17 mouse cellular contexts compared by ENCODE assay signal in genomic region chr14:50834435-50834834, GRCm38 (mm10). TPM values are rescaled to one million over a fixed set of nuclear protein-coding genes. Genes with fewer than 3 reads are reported as not detected.
A peak's percentile ranks its signal among the peaks of the same experiment; 100 is the strongest.
DNase-seq lines count a peak whose midpoint lies in the region; ATAC-seq lines count a peak whose summit lies in the region.
"Had no signal": no experiment of that assay in that cellular context is flagged by ENCODE, and none has a peak within 500 bp of the region (broad histone marks: within the 10 kb centered on the region; RNA-seq: fewer than 3 reads in every experiment).

No protein-coding gene starts in this region.

- 0 out of 2 replicates have a peak, but pooled peaks cover 4% of the 10 kb centered on the region for H3K4me1 ChIP-seq in lung, embryonic 16.5 days (replicated peaks; ENCODE audit: control insufficient read depth, insufficient read depth, low read length)
- H3K4me1 ChIP-seq in hindbrain, embryonic 10.5 days (replicated peaks), result no peaks in the 10 kb centered on the region
- H3K4me1 ChIP-seq: heart, embryonic 12.5 days; limb, embryonic 15.5 days; midbrain, embryonic 13.5 days had no signal

- peak; percentile 88 for ATAC-seq in lung, embryonic 16.5 days (ENCODE audit: low read depth)
- ATAC-seq: forebrain, embryonic 16.5 days; midbrain, embryonic 13.5 days had no signal

- no peaks in the 10 kb centered on the region for H3K9me3 ChIP-seq in lung, embryonic 16.5 days (ENCODE audit: control insufficient read depth, low read length)
- H3K9me3 ChIP-seq in hindbrain, embryonic 10.5 days, result no peaks in the 10 kb centered on the region
- H3K9me3 ChIP-seq: G1E; heart, embryonic 12.5 days; limb, embryonic 15.5 days; midbrain, embryonic 13.5 days had no signal

- no peaks in the 10 kb centered on the region; the same call in 1 of the 2 replicates for H3K36me3 ChIP-seq in lung, embryonic 16.5 days (ENCODE audit: control insufficient read depth, insufficient read depth, low read length)
- H3K36me3 ChIP-seq in hindbrain, embryonic 10.5 days, result peaks cover 7% of the 10 kb centered on the region; the same call in 1 of the 2 replicates
- H3K36me3 ChIP-seq: midbrain, embryonic 13.5 days had no signal

- 0 out of 2 replicates have a peak overlapping the region, but pooled peaks have one; percentile 10 for H3K4me2 ChIP-seq in lung, embryonic 16.5 days (ENCODE audit: low read depth, low read length)
- H3K4me2 ChIP-seq: heart, embryonic 12.5 days; limb, embryonic 15.5 days; midbrain, embryonic 13.5 days had no signal

- whole genome bisulfite sequencing in lung, embryonic 16.5 days, result 24% methylated on average over 2 of the region's 2 CpGs
- 70% methylated on average over 2 of the region's 2 CpGs for WGBS in hindbrain, embryonic 10.5 days

- H3K4me3 ChIP-seq in lung, embryonic 16.5 days (ENCODE audit: low read length), result 0 out of 2 replicates have a peak overlapping the region, but pooled peaks have one; percentile 17
- no peak overlapping the region for H3K4me3 ChIP-seq in hindbrain, embryonic 10.5 days
- H3K4me3 ChIP-seq: heart, embryonic 12.5 days; limb, embryonic 15.5 days; midbrain, embryonic 13.5 days had no signal

- H3K27me3 ChIP-seq in lung, embryonic 16.5 days (ENCODE audit: control insufficient read depth, insufficient read depth, low read depth, low read length), result no peaks in the 10 kb centered on the region
- no peaks in the 10 kb centered on the region for H3K27me3 ChIP-seq in hindbrain, embryonic 10.5 days (ENCODE audit: insufficient read depth, poor library complexity, severe bottlenecking)
- H3K27me3 ChIP-seq: heart, embryonic 12.5 days; limb, embryonic 15.5 days; midbrain, embryonic 13.5 days had no signal

- peak overlapping the region; percentile 81 for H3K27ac ChIP-seq in lung, embryonic 16.5 days (ENCODE audit: low read length)
- H3K27ac ChIP-seq in hindbrain, embryonic 10.5 days, result no peak overlapping the region
- H3K27ac ChIP-seq: limb, embryonic 15.5 days; midbrain, embryonic 13.5 days had no signal

- H3K9ac ChIP-seq in lung, embryonic 16.5 days (ENCODE audit: low read length), result no peak overlapping the region
- H3K9ac ChIP-seq: heart, embryonic 12.5 days; limb, embryonic 15.5 days; midbrain, embryonic 13.5 days had no signal

- peak; percentile 17 to 45 for DNase-seq in cerebellum, postnatal 10 days
- no peak for DNase-seq in cerebellum, adult 8-10 months
- DNase-seq in lung, postnatal 14 days, result no peak
- DNase-seq in lung, postnatal 25 days (ENCODE audit: low spot score), result peak; percentile 12
- no peak for DNase-seq in hindbrain, embryonic 10.5 days (ENCODE audit: low spot score)
- DNase-seq in thymus, postnatal 4 days, result no peak
- no peak for DNase-seq in adrenal gland, adult 2 months
- DNase-seq: gastrocnemius, postnatal 25 days; kidney, adult 11 months; right cerebral cortex, postnatal 4 days had no signal

RNA-seq across cellular contexts. Expression of gene Parp2, which starts 26.8 kb away (rescaled TPM):
- 62.5 and 64.7 TPM in 2 replicates for polyA plus RNA-seq in lung, embryonic 16.5 days (2015; fragmentation: Nextera tagmentation; extraction: Ambion mirVana)
- 58.5 and 64.1 TPM in 2 replicates for polyA plus RNA-seq in hindbrain, embryonic 10.5 days (2016; fragmentation: Nextera tagmentation; extraction: Ambion mirVana)
- total RNA-seq in adrenal gland, adult 2 months (2021), result 10 to 100 TPM; 22.3 to 26.0 TPM
- polyA plus RNA-seq in adrenal gland, adult 2 months (2012; rRNA removed), result 3.5 and 4.0 TPM in 2 replicates

RNA-seq across cellular contexts. Expression of gene Ccnb1ip1, which starts 26.9 kb away (rescaled TPM):
- polyA plus RNA-seq in lung, embryonic 16.5 days (2015; fragmentation: Nextera tagmentation; extraction: Ambion mirVana), result not detected in 2 replicates
- not detected in 2 replicates for polyA plus RNA-seq in hindbrain, embryonic 10.5 days (2016; fragmentation: Nextera tagmentation; extraction: Ambion mirVana)
- total RNA-seq in adrenal gland, adult 2 months (2021), result not detected
- polyA plus RNA-seq in adrenal gland, adult 2 months (2012; rRNA removed), result not detected in 2 replicates
- total RNA-seq: gastrocnemius, postnatal 25 days; hematopoietic stem cell, adult 5-6 weeks had no signal
- polyA plus RNA-seq: forebrain, embryonic 16.5 days; heart, embryonic 12.5 days; limb, embryonic 15.5 days had no signal

RNA-seq across cellular contexts. Expression of gene Tep1, which starts 35.9 kb away (rescaled TPM):
- 6.0 and 6.2 TPM in 2 replicates for polyA plus RNA-seq in lung, embryonic 16.5 days (2015; fragmentation: Nextera tagmentation; extraction: Ambion mirVana)
- polyA plus RNA-seq in hindbrain, embryonic 10.5 days (2016; fragmentation: Nextera tagmentation; extraction: Ambion mirVana), result 6.0 and 6.2 TPM in 2 replicates
- total RNA-seq in adrenal gland, adult 2 months (2021), result 10 to 100 TPM; 15.5 to 17.5 TPM
- 16.0 and 18.9 TPM in 2 replicates for polyA plus RNA-seq in adrenal gland, adult 2 months (2012; rRNA removed)

RNA-seq across cellular contexts. Expression of gene Ttc5, which starts 49.1 kb away (rescaled TPM):
- polyA plus RNA-seq in lung, embryonic 16.5 days (2015; fragmentation: Nextera tagmentation; extraction: Ambion mirVana), result 68.6 and 71.7 TPM in 2 replicates
- polyA plus RNA-seq in hindbrain, embryonic 10.5 days (2016; fragmentation: Nextera tagmentation; extraction: Ambion mirVana), result 108 and 123 TPM in 2 replicates
- 10 to 100 TPM; 29.6 to 45.5 TPM for total RNA-seq in adrenal gland, adult 2 months (2021)
- polyA plus RNA-seq in adrenal gland, adult 2 months (2012; rRNA removed), result 14.1 and 15.5 TPM in 2 replicates

Comparison
In these comparisons a context has a peak if more than half of its experiments do, and no peak if none do; other contexts are left out.
1. DNase-seq: peak in cerebellum, postnatal 10 days (2 of 2) and lung, postnatal 25 days (single experiment); none in cerebellum, adult 8-10 months (single experiment), lung, postnatal 14 days (single experiment), hindbrain, embryonic 10.5 days (single experiment), thymus, postnatal 4 days (single experiment) and adrenal gland, adult 2 months (single experiment).
2. RNA of gene Parp2, which starts 26.8 kb away (polyA plus RNA-seq): 62.5 to 64.7 TPM in lung, embryonic 16.5 days and 58.5 to 64.1 TPM in hindbrain, embryonic 10.5 days; 3.5 to 4.0 TPM in adrenal gland, adult 2 months; every median in the first group is over 10 times any median in the second.